Mouse (Mus musculus) heart, embryonic 11.5 days (tissue): ENCODE data around the gene Btbd1. TPM values are rescaled to one million over a fixed set of nuclear protein-coding genes. Genes with fewer than 3 reads are reported as not detected.

Experiments
- ATAC-seq: fragments of 200-750 bp; cut with Nextera tagmentation; replicated peaks from 2 replicates; pipeline ENCODE4 v1.8.0; 2017; ENCODE audit warnings: moderate library complexity; ENCODE audit not compliant: insufficient number of reproducible peaks, low FRiP score, low TSS enrichment
- H3K27ac ChIP-seq: fragments of 300-500 bp; sonication (generic); 2 replicates; pipeline ENCODE4 v1.5.1; 2014; ENCODE audit warnings: mild to moderate bottlenecking, low read depth, low read length
- H3K27me3 ChIP-seq: fragments of 300-500 bp; sonication (generic); 2 replicates; pipeline ENCODE4 v1.6.1; 2014; ENCODE audit warnings: mild to moderate bottlenecking, low read length, mixed read lengths; ENCODE audit not compliant: control insufficient read depth, insufficient read depth
- H3K36me3 ChIP-seq: fragments of 300-500 bp; sonication (generic); 2 replicates; pipeline ENCODE4 v1.6.1; 2014; ENCODE audit warnings: mild to moderate bottlenecking, low read length, moderate library complexity, mixed read lengths; ENCODE audit not compliant: control insufficient read depth, insufficient read depth
- H3K4me1 ChIP-seq: fragments of 300-500 bp; sonication (generic); 2 replicates; pipeline ENCODE4 v1.6.1; 2014; ENCODE audit warnings: low read length; ENCODE audit not compliant: control insufficient read depth, insufficient read depth
- H3K4me2 ChIP-seq: fragments of 300-500 bp; sonication (generic); 2 replicates; pipeline ENCODE4 v1.6.1; 2014; ENCODE audit warnings: mild to moderate bottlenecking, moderate library complexity
- H3K4me3 ChIP-seq: fragments of 300-500 bp; sonication (generic); 2 replicates; pipeline ENCODE4 v1.5.1; 2014; ENCODE audit warnings: low read depth, low read length
- H3K9ac ChIP-seq: fragments of 300-500 bp; sonication (generic); 2 replicates; pipeline ENCODE4 v1.6.1; 2014; ENCODE audit warnings: mild to moderate bottlenecking, low read depth, low read length, moderate library complexity
- H3K9me3 ChIP-seq: fragments of 300-500 bp; sonication (generic); replicated peaks from 2 replicates; pipeline ENCODE4 v1.6.1; 2016; ENCODE audit warnings: low read length; ENCODE audit not compliant: control insufficient read depth
- whole genome bisulfite sequencing: fragments of 180-500 bp; shearing (Covaris S2); extraction: QIAGEN DNeasy Blood & Tissue Kit; methylation state at CpG from one replicate; pipeline ENCODE4 v1.1.7; 2014; ENCODE audit not compliant: insufficient replicate concordance; 5-methylcytosine and 5-hydroxymethylcytosine counted together
- polyA plus RNA-seq: library from polyadenylated mRNA; unstranded; fragments of >200 nt; fragmentation: Nextera tagmentation; extraction: Ambion mirVana; gene quantifications from 2 replicates; pipeline ENCODE4 v1.2.1, GENCODE M21; 2014

The Btbd1 gene
- polyA plus RNA-seq, 1 experiment from 2014 or later = 94.0 TPM

- Histone ChIP-seq H3K9me3 (no peaks in the 10 kb centered on the region), H3K4me3 (no peak overlapping the region)
- no peak for ATAC-seq
These were observed 27.0 kb upstream of the Btbd1 start for GRCm38 (mm10) chr7:81856221-81856620.

GRCm38 (mm10) chr7:81855694-81856093 is 26.5 kb upstream of the Btbd1 start, which contains the start of gene Gm10160:
TSS of gene Gm10160 (minus strand) at chr7:81855794.
- peak within 1 kb of the TSS; percentile 71 for H3K27ac ChIP-seq
- no peak within 1 kb of the TSS for H3K9ac ChIP-seq
- H3K9me3 ChIP-seq = no peaks in the 10 kb centered on the region
- peak within 1 kb of the TSS; percentile 52 for H3K4me2 ChIP-seq
- H3K27me3 ChIP-seq = 0 out of 2 replicates have a peak, but pooled peaks cover 8% of the 10 kb centered on the region
- ATAC-seq = no peak
- no peaks in the 10 kb centered on the region for H3K36me3 ChIP-seq
- H3K4me1 ChIP-seq = peaks cover 15% of the 10 kb centered on the region
- 82% methylated on average over 1 of the region's 1 CpGs for WGBS
- H3K4me3 ChIP-seq = no peak within 1 kb of the TSS

More at GRCm38 (mm10) chr7:81856221-81856620, 27.0 kb upstream of the Btbd1 start:
- Histone ChIP-seq H3K4me2 (no peak overlapping the region), H3K4me1 (peaks cover 17% of the 10 kb centered on the region), H3K27me3 (0 out of 2 replicates have a peak, but pooled peaks cover 8% of the 10 kb centered on the region), H3K36me3 (no peaks in the 10 kb centered on the region), H3K27ac (no peak overlapping the region), H3K9ac (no peak overlapping the region)
- WGBS = 85% methylated on average over 4 of the region's 4 CpGs

DNA sequence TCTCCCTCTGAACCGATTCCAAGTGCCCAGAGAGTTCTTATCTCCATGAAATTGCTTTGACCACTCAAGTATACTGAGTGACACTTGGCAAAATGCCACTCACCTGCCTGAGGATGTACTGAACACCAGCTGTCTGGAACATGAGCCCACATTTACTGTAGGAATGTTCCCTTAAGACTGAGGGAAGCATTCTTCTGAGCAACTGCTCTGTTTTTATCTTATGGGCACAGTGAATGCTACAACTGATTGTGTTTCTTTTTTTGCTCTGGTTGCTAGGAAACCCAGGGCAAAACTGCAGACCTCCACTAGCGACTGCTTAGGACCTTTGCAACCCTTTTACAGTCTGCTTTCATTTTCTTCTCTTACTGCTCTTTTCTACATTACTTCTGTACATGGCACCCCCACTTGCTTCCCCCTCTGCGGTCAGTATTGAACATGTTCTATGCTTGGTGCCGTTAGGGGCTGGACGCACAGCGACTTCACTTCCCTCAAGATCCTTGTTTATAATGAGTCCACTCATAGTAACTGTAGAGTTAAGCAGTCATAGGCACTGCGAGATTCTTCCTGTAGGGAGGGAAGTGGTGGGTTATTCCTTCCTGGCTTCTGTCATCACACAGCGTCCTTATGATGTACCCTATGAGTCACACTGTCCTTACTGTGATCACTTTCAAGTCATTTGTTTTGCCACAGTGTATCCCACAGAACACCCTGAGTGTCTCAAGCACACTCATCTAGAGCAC is 25.5 kb upstream of the Btbd1 start:
- Histone ChIP-seq H3K4me1 (peaks cover 7% of the 10 kb centered on the region), H3K4me2 (peak overlapping the region; percentile 52), H3K27me3 (0 out of 2 replicates have a peak, but pooled peaks cover 8% of the 10 kb centered on the region), H3K9me3 (no peaks in the 10 kb centered on the region), H3K9ac (no peak overlapping the region), H3K4me3 (no peak overlapping the region), H3K36me3 (no peaks in the 10 kb centered on the region), H3K27ac (peak overlapping the region; percentile 71)
- 40% methylated on average over 8 of the region's 8 CpGs for WGBS
- ATAC-seq = no peak

- ATAC-seq = no peak
- Histone ChIP-seq H3K4me3 (no peak overlapping the region), H3K4me2 (no peak overlapping the region), H3K36me3 (no peaks in the 10 kb centered on the region), H3K27me3 (no peaks in the 10 kb centered on the region), H3K9me3 (no peaks in the 10 kb centered on the region), H3K9ac (no peak overlapping the region), H3K4me1 (no peaks in the 10 kb centered on the region; the same call in none of the 2 replicates), H3K27ac (no peak overlapping the region)
- WGBS = 58% methylated on average over 3 of the region's 3 CpGs
These were observed 22.5 kb upstream of the Btbd1 start for GRCm38 (mm10) chr7:81851706-81852105.

DNA sequence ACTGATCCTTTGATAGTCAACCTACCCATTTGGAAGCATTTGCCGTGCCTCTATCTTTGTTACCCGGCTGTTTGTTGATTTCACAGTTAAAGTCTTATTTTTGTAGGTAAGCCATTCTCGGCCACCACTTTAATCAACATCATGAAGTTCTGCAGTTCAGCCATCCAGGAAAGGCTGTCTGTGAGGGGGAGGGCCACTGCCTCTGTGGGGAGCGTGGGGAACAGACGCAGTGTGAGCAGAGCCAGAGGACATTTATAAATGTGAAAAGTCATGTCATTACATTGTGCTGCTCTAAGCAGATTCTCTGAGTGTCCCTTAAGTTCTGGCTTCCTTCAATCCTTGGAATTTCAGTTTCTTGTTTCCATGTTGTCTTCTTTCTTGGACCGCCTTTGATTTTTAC is 20.9 kb upstream of the Btbd1 start:
- Histone ChIP-seq H3K4me3 (no peak overlapping the region), H3K36me3 (no peaks in the 10 kb centered on the region), H3K9me3 (no peaks in the 10 kb centered on the region), H3K4me1 (no peaks in the 10 kb centered on the region; the same call in none of the 2 replicates), H3K4me2 (no peak overlapping the region), H3K27me3 (no peaks in the 10 kb centered on the region), H3K9ac (no peak overlapping the region), H3K27ac (no peak overlapping the region)
- ATAC-seq = no peak
- 73% methylated on average over 6 of the region's 6 CpGs for WGBS

DNA sequence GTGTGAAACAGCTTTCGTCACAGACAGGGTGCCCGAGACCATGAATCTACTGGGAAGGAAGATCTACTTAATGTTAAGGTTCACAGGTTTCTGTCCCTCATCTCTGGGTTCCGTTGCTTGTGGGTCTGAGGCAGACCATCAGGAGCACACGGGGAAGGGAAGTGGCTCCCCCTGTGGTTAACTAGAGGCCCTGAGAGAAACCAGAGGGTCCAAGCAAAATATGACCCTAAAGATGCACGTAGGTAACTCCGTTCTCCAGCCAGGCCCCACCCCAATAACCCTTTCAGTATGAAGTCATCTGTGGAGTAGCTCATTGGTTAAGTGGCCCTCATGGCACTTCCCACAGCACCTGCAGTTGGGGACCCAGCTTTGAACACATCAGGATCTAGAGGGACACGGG is 20.4 kb upstream of the Btbd1 start:
- no peak for ATAC-seq
- Histone ChIP-seq H3K4me3 (no peak overlapping the region), H3K27me3 (no peaks in the 10 kb centered on the region), H3K4me1 (no peaks in the 10 kb centered on the region; the same call in none of the 2 replicates), H3K36me3 (no peaks in the 10 kb centered on the region), H3K27ac (no peak overlapping the region), H3K4me2 (no peak overlapping the region), H3K9ac (no peak overlapping the region), H3K9me3 (no peaks in the 10 kb centered on the region)
- 85% methylated on average over 7 of the region's 7 CpGs for WGBS

GRCm38 (mm10) chr7:81849214-81849613 is 20.0 kb upstream of the Btbd1 start:
- no peak for ATAC-seq
- WGBS = 85% methylated on average over 5 of the region's 5 CpGs
- no peaks in the 10 kb centered on the region; the same call in none of the 2 replicates for H3K4me1 ChIP-seq
- H3K4me3 ChIP-seq = no peak overlapping the region
- no peak overlapping the region for H3K4me2 ChIP-seq
- no peak overlapping the region for H3K27ac ChIP-seq
- no peaks in the 10 kb centered on the region for H3K36me3 ChIP-seq
- no peaks in the 10 kb centered on the region for H3K9me3 ChIP-seq
- no peaks in the 10 kb centered on the region for H3K27me3 ChIP-seq
- no peak overlapping the region for H3K9ac ChIP-seq

DNA sequence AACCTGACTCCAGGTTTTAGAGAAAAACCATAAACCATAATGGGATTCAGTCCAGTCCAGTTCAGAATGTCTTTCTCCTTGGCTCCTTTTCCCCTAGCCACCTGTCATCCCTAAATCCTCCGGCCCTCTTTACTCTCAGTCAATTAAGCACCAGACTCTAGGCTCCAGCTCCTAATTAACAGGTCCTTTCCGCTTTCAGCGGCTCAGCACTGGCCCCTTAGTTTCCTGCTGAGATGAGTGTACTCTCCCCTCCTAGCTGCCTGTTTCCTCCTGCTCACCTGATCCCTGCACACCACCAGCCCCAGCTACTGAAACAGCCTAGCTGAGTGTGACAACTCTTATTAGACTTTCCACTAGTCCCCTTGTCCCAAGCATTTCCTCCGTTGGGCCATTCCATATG is 18.5 kb upstream of the Btbd1 start:
- no peaks in the 10 kb centered on the region for H3K9me3 ChIP-seq

GRCm38 (mm10) chr7:81847010-81847409 is 17.8 kb upstream of the Btbd1 start:
- Histone ChIP-seq H3K36me3 (no peaks in the 10 kb centered on the region), H3K27ac (no peak overlapping the region), H3K9ac (no peak overlapping the region), H3K4me2 (no peak overlapping the region), H3K9me3 (no peaks in the 10 kb centered on the region), H3K4me3 (no peak overlapping the region), H3K4me1 (no peaks in the 10 kb centered on the region; the same call in 1 of the 2 replicates), H3K27me3 (no peaks in the 10 kb centered on the region)
- 42% methylated on average over 8 of the region's 8 CpGs for WGBS
- no peak for ATAC-seq

More for the DNA sequence above, 18.5 kb upstream of the Btbd1 start:
- Histone ChIP-seq H3K27ac (no peak overlapping the region), H3K4me1 (no peaks in the 10 kb centered on the region; the same call in 1 of the 2 replicates), H3K27me3 (no peaks in the 10 kb centered on the region), H3K36me3 (no peaks in the 10 kb centered on the region), H3K9ac (no peak overlapping the region), H3K4me3 (no peak overlapping the region), H3K4me2 (no peak overlapping the region)
- 42% methylated on average over 4 of the region's 4 CpGs for WGBS
- ATAC-seq = no peak
